Mouse (Mus musculus) adrenal gland, postnatal 36 days (tissue): ENCODE measurements around the gene Mab21l1. TPM values are rescaled to one million over a fixed set of nuclear protein-coding genes. Genes with fewer than 3 reads are reported as not detected.
A peak's percentile ranks its signal among the peaks of the same experiment; 100 is the strongest.

Source experiments
- DNase-seq, 2 experiments: peaks; one replicate each; pipeline ENCODE4 v3.0.0; 2021; ENCODE audit warnings: mixed read lengths in 1 of 2
- total RNA-seq, 2 experiments: library from RNA; stranded (reverse); gene quantifications; 2 replicates each; pipeline ENCODE4 v1.2.3; 2021

Mab21l1 gene
- total RNA-seq, 2 experiments from 2014 or later = 1.1 TPM

DNA sequence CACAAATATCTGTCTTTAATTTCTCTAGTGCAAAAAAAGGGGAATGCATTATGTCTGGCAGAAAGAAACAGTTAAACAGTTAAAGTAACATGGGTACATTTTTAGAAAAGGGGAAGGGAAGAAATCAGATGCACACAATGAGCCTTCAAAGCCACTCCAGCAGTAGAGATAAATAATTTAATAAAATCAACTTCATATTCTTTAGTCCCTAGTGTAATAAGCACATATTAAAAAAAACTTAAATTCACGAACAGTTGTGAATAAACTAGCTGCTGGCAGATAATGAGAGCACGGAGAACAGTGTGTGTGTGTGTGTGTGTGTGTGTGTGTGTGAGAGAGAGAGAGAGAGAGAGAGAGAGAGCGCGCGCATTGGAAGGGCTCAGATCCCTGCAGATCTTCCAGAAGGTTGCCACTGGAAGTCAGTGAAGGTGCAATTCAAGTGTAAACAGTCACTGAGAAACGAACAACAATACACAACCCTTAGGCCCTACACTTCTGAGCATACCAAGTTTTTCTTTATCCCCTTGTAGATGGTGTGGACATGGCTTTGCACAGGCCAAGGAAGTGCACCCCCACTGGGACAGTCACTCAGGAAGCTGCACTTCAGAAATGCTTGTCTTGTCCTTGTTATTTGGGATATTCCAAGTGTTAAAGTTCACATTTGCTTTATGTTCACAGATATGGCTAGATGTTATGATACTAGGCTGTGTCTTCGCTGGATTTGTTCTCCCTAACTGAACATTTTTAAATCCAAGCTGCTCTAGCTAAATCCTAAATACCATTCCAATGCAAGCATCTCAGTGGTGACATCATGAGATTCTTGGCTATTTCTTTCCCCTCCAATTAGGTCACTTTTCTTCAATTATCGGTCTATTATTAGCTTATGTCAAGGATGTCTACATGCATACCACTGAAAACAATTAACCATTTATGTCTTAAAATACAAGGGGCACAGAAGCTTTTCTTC lies 3.3 kb upstream of the Mab21l1 start:
- DNase-seq = no peak

DNA sequence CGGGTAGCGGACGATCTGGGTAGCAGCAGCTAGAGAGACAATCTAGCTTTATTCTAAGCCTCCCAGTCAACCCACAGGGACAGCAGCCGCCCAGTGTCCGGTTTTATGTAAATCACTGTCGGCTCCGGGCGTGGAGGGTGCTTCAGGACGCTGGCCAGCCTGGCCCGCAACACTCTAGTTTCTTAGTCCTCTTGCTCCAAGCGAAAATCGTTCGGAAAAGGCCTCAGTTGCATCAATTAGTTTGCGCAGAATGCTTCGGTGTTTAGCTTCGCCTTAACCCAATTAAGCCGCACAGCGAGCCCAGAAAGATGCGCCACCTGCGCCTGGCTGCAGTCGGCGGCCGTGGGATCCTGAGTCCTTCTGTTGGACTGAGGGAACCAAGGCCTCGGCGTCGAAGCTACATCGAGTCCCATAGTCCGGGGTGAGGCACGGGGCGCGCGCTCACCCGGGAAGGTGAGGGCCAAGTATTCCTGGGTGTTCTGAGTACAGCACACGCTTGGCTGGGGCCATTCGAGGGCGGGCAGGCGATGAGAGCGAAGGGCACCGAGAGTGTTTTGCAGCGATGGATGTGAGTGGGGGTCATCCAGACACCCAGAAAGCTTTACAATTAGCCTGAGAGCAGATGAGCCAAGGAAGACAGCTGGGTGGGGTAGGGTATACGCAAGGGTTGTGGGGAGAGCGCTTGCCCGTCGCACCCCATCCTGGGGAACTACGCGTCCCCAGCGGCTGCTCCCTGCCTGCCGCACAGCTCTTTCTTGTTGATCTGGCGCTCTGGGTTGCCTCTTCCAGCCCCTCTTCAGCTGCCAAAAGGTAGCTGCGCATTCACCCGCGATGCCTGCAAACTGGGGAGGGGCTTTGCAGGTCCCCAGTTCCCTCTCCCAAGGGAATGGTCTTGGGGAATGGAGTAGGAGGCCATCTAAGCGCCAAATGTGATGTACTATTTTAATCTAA lies 1.9 kb upstream of the Mab21l1 start:
- peak; percentile 7 to 9 for DNase-seq

DNA sequence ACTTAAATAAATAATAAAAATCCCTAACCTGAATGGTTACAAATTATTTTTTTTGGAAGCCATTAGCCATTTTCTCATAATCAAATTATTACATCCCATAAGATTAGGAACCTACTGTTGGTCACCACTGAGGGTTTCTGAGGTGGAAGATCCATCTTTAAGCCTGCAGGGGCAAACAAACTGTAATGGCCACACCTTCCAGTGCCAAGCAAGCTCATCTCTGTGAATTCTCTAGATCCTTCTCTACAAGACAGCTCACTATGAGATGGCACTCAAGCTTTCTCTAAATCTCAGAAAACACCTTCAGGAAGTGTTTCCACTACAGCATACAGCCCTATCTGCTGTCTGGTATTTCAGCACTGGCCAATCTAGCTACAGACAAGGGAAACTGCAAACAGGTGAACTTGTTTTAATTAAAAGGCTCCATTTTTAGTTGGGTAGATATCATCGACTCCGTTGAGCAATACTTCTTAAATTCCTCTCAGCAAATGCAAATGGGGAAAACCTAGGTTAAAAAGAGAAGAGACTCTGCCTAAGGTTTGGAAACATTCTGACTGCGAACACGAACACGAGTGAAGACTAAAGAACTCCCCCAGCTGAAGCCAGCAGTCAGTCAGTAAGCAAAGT lies 768 bp upstream of the Mab21l1 start:
- no peak for DNase-seq

DNA sequence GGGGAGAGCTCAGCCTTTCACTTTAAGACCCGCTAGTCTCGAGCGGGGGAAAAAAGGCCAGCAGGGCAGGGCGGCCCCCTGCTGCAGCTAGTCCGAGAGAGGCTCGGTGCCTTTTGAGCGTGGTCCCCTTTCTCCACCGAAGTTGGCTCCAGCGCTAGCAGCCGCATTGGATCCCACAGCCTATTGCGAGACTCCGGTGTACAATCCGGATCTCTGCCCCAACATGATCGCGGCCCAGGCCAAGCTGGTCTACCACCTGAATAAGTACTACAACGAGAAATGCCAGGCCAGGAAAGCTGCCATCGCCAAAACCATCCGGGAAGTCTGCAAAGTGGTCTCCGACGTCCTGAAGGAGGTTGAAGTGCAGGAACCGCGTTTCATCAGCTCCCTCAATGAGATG lies 461 bp downstream of the Mab21l1 start:
- peak; percentile 3 to 13 for DNase-seq

DNA sequence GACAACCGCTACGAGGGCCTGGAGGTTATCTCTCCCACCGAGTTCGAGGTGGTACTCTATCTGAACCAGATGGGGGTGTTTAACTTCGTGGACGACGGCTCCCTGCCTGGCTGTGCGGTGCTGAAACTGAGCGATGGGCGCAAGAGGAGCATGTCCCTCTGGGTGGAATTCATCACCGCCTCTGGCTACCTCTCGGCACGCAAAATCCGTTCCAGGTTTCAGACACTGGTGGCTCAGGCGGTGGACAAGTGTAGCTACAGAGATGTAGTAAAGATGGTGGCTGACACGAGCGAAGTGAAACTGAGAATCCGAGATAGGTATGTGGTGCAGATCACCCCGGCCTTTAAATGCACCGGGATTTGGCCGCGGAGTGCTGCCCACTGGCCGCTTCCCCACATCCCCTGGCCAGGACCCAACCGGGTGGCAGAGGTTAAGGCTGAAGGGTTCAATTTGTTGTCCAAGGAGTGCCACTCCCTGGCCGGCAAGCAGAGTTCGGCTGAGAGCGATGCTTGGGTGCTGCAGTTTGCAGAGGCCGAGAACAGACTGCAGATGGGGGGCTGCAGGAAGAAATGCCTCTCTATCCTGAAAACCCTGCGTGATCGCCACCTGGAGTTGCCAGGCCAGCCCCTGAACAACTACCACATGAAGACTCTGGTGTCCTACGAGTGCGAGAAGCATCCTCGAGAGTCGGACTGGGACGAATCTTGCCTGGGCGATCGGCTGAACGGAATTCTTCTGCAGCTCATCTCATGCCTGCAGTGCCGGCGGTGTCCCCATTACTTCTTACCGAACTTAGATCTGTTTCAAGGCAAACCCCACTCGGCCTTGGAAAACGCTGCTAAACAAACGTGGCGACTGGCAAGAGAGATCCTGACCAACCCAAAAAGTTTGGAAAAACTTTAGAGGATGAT lies 1.1 kb downstream of the Mab21l1 start:
- peak; percentile 22 to 40 for DNase-seq

DNA sequence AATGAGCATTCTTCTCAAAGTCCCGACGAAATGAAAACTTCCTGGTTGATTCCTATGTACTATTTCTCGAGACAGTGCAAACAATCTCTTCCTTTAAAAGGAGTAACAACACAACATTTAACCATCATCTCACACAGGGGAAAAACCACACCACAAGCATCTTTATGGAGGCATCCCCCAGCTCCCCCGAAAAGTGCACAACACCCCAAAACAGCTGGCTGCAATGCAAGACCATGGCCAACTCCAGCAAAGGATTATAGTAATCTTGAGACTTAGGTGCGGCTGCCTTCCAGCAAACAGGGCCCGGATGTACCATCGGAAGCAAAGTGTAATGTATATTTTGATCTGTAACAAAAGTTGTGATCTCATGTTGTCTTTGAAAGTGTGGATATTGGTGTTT lies 1.8 kb downstream of the Mab21l1 start:
- no peak for DNase-seq

DNA sequence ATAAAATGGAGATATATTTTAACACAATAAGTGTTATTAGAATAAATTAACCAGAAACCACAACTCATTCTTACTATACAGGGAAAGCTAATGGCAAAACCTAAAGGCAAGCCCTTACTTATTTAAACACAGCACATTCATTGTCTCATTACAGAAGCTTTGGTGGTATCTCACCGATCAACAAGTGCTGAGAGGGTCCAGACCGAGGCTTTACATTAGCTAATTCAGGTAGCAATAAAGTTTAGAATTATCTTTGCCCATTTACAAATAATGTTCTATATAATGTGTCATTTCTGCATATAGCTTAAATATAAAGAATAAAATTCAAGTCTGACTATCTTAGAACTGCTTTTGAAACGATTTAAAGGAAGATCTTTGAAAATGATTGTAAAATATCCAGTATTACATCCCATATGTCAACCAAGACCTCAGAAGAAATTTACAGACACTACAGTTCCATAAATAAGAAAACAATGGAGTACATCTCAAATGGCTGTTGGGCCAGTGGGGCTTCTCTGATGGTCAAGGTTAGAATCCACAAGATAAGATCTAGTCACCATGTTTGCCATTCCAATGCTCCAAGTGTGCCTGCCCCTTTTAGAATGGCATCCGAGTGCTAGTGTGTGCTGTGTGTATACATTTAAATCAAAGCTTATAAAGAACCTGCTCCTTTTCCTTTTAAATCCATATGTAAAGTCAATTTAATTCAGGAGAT lies 3.1 kb downstream of the Mab21l1 start:
- no peak for DNase-seq

DNA sequence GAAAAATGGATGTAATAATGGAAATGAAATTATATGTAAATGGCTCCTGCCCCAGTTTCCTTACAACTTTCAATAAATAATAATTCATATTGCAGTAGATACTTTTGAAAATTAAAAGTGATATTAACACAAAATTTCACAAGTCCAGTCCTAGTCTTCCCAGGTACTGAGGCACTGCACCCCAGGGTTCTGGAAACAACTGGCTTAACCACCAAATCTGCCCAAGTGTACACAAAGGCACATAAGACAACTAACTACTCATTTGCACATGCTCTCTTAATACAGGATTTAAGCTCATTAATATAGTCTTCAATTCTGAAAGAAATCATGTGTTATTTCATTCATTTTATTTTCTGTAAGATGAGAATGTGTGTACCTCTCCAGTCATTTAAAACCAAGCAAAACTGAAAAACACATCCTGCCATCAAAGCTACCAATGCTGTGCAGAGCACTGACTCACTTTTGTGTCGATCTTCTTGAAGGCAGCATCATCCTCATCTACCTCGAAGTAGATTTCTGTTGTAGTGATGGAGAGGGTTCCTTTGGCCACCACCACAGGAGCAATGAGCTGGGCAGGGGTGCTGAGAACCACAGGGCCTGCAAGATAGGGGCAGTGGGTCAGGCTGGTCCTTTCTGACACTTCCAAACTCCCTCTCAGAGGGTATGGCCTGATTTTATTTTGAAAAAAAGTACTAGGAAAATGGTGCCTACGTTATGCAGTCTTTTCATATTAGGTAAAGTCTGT lies 3.8 kb downstream of the Mab21l1 start:
- no peak for DNase-seq

DNA sequence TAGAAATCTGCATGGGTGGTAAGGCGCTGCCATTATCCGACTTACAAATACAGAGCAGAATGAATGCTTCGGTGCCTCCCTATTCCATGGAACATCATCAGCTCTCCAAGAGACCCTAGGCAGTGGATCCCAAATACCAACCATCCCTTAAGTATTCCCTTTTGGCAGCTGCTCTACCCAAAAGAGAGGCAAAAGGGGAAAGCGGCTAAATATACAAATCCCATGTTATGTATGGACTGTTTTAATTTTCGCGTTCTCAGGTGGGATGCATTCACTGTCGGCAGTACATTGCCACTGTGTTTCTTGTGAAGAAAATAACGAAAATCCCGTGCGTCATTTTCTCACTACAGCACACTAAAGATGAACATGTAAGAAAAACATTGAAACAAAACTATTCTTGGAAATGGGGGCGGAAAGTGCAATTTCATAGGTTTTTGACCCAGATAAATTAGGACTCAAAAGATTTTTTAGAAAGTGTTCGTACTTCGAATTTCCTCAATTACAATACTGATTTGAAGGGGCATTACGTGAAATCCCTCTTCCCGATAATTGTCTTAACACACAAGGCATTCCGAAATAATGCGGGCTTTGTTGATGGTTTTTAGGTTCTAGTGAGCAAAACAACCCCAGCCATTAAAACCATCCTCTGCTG lies 4.7 kb downstream of the Mab21l1 start:
- no peak for DNase-seq

DNA sequence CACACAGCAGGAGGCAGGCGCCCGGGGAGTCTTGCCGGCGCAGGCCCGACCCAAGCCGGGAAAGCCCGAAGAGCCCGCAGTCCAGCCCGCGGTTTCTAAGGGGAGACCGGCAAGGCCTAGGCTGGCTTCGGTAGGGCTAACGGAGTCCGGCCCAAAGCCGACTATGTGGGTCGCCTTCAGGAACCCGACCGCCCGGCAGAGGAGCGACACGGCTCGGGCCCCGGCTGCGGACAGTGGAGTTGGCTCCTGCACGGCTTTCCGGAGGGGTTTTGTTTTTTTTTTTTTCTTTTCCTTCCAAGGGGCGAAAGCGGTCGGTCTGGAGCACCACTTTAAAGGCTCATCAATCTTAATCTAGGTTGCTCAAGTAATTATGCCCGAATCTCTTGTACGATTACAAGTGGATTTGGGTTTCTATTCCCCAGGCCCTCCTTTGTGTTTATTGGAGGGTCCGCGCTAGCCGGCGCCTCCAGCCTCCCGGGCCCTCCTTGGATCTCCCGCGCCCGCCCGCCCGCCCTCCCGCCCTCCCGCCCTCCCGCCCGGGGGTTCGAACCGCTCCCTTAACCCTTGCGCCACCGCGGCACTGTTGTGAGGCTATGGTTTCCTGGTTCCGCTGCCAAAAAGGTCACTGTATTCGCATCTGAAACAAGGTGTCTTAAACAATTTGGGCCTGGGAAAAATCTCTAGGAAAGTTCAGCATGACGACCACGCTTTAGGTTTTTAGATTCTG lies 5.3 kb downstream of the Mab21l1 start:
- DNase-seq = peak; percentile 61 to 65

DNA sequence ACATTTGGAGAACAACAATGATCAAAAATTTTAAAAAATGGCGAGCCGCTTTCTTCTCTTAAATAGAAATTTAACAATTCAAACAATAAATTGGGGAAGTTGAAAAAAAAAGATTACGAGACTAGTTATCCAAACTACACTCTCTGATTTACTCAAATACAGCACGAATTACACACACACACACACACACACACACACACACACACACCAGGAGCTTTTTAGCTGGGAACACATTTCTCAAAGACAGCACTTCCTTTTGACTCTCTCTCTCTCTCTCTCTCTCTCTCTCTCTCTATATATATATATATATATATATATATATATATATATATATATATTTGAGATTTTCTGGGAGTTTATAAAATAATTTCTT lies 5.9 kb downstream of the Mab21l1 start:
- DNase-seq = no peak

DNA sequence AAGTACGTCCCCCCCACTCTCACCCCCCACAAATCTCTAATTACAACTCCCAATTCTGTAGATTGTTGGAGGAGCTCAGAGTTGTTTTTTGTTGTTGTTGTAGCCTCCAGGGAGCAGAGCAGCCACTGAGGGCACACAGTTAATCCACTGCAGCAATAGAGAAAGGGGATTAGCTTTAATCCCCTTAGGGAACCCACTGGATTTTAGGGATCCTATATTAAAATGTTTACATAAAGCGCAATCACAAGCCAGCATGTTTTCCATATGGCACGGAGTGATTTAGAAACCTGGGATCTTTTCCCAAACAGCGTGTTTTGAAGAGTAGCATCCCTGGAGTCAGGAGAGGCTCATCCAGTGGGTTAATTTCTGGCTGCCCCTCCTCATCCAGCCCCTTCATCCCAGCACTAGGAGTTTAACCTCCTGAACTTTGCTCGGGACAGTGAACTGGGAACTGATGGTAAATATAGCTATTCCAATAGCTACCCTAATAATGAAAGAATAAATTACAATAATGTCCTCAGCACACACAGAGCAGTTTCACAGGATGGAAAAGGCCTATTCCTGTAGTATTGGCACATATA lies 6.4 kb downstream of the Mab21l1 start:
- no peak for DNase-seq

DNA sequence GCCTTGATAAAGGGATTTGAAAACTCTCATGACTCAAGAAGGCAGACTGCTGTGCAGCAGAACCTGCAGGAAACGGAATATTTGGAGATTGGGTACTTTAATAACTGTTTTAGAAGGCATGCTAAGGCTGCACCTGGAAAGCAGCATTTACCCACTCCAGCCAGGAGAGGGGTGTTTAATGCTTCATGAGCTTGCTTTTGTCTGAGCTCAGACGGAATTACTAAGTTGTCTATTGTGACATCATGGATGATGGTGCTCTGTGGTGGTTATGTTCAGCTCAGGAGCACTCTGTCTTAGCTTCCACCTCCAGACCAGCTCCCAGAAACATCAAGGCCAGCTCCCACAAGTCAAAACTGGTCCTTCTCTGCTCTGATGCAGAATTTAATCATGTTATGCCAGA lies 7.5 kb downstream of the Mab21l1 start:
- DNase-seq = no peak

DNA sequence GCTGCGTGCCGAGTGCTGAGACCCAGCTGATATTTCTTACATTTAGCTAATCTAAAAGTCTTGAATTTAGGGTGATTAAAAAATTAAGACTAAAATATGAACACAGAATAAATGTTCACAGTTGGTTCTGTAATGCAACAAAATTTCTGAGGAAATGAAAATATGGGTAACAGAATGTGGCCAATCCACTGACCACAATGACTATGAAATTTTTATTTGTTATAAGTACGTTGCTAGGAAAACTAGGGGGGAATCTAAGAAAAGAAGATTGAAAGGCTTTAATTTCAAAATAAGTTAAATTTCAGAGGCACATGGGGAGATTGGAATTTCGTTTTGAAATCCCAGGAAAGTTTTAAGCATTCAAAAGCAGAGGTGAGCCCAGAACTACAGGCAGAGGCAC lies 8.3 kb downstream of the Mab21l1 start:
- no peak for DNase-seq

DNA sequence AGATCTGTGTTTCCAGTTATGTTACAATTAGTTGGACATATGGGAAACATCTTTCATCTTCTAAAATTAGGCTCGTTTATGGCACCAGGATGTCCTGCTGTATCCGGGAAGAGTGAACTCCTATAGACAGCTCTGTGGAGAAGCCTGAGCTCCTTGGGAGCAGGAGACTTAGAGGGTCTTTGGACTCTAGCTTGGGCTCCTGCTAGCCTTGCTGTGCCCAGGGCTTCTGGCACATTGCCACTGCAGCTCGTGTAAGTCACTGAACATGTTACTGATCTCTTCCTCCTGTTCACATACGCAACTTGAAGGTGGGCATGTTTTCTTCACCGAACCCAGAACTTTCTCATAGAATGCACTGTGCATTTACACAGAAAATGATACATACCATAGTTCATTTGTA lies 9.9 kb downstream of the Mab21l1 start:
- DNase-seq = peak in 1 of 2 experiments; percentile 6

DNA sequence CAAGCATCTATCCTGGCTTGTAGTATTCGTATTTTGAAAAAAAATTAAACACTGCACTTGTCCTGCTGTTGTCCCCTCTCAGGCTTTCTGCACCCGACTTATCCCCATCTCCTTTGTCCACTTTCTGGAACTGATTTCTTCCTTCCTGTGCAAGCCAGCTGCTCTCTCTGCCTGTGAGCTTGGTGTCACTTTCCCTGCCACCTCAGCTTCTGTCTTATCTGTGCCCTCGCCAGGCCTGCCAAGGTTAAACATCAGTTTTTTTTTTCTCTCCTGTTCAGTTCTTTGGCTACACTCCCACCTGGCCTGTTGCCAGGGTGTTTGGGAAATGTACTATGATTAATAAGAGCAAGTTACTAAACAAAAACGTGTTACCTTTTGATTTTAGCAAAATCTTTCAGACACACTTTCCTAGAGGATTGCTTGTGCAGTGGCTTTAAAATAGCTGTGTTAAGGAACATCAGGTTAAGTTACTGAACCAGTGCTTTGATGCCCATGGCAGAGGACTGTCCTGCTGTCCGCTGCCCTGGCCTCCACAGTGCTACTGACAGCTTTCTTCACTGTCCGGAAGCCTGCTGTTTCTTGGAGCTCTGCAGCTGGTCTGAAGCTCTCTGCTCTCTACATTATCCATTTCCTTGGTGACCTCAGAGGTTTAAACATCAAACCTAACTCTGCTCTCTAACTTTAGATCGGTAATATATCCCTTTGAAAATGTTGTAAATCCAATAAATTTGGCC lies 11.7 kb downstream of the Mab21l1 start:
- peak; percentile 89 to 93 for DNase-seq

DNA sequence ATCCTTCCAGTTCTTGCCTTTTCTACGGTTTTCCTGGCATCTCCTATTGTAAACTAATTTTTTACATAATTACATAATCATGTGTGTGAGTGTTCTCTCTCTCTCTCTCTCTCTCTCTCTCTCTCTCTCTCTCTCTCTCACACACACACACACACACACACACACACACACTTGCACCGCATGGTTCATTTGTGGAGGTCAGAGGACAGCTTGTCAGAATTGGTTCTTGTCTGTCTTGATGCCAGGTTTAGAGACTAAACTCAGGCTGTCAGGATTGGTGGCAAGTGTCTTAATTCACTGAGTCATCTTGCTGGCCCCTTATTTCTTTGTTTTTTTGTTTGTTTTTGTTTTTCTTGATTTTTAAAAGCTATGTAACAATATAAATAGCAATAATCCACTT lies 12.5 kb downstream of the Mab21l1 start:
- no peak for DNase-seq
